Mouse (Mus musculus) layer of hippocampus, adult 8-10 months (tissue): ENCODE measurements around the gene Slc35f3. TPM values are rescaled to one million over a fixed set of nuclear protein-coding genes. Genes with fewer than 3 reads are reported as not detected.
"Not testable (repeated sequence)": the region's sequence is repeated elsewhere in the genome, so short reads cannot be mapped to it uniquely, and the experiment has no call there.

Experiments used
- DNase-seq, 2 experiments: peaks; one replicate each; pipeline ENCODE4 v3.0.0; 2022; ENCODE audit warnings: low spot score in 2 of 2
- total RNA-seq, 4 experiments: library from RNA; stranded (reverse); gene quantifications; 2 replicates each; pipeline ENCODE4 v1.2.4; 2022

Gene Slc35f3
- total RNA-seq, 4 experiments from 2014 or later: 34.9 to 40.8 (median 38.7) TPM

DNA sequence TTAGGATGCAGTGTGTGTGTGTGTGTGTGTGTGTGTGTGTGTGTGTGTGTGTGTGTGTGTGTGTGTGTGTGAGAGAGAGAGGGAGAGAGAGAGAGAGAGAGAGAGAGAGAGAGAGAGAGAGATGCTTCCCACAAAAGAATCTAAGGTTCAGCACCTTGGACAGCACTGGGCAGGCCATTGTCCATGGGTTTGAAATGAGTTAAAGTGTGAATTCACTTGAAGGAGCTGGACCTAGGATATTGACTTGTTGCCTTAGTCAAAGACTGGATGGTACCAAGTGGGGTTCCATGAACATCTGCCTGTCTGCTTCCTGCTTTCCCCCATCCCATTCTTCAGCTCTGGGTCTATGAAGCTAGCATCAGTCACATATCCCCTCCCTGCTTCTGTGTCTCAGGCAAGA lies 106.2 kb downstream of the Slc35f3 start:
- DNase-seq: not testable (repeated sequence)

DNA sequence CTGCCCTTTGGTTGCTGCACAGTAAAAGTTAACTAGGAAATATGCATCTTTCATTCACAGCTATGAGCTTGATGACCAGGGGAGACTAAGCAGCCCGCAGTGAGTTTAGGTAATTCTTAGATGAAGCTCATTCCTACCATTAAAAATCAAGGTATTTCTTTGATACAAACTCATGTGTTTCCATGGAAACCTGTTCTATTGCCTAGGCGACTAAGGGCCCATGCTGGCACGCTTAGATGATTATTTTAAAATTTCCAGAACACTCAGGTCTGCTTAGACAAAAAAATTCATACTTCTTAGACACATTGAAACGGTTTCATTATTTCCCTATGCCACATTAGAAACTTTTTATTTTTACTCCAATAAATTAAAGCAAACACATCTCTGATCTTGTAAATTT lies 106.7 kb downstream of the Slc35f3 start:
- DNase-seq: no peak

DNA sequence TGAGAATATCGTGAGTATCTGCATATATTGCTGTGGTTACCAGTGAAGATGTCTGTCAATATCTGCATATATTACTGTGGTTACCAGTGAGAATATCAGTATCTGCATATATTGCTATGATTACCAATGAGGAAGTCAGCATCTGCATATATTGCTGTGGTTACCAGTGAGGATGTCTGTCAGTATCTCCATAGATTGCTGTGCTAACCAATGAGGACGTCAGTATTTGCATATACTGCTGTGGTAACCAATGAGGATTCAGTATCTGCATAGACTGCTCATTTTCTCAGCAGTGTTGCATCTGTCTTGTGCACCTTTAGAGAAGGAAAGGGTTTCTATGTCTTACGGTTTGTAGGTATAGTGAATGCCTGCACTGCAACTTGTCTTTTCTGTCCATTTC lies 122.5 kb downstream of the Slc35f3 start:
- DNase-seq: no peak

DNA sequence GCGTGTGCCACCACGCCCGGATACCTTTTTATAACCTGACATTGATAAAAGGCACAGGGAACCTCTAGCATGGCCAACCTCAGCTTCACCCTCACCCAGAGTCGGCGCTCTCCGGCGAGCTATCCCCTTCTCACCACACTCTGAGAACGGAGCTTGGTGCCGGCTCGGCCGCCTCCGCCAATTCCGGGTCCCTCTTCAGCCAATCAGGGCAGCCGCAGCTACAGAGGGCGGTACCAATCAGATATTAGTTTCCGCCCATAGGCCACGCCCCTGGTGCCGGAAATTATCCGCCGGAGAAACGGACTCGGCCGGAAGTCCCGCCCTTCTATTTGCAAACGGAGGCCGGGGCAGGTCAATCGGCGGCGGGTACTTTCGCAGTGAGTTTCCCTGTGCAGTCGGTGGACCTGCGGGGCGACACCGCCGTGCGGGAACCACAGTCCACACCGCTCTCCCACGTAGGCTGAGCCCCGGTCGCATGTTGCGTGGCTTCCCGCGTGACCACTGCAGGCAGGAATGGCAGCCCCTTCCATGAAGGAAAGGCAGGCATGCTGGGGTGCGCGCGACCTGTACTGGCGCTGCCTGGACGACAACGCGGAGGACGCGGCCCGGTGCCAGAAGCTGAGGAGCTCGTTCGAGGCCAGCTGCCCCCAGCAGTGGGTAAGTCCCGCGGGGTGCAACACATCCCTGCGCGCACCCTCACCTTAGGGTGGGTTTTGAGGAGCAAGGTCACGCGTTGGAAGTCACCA lies 124.0 kb downstream of the Slc35f3 start, which contains the start of gene Coa6:
Gene Coa6 (plus strand): TSS at position 342 of the 746 bp plus-strand sequence.
- peak; percentile 96 to 98 for DNase-seq

DNA sequence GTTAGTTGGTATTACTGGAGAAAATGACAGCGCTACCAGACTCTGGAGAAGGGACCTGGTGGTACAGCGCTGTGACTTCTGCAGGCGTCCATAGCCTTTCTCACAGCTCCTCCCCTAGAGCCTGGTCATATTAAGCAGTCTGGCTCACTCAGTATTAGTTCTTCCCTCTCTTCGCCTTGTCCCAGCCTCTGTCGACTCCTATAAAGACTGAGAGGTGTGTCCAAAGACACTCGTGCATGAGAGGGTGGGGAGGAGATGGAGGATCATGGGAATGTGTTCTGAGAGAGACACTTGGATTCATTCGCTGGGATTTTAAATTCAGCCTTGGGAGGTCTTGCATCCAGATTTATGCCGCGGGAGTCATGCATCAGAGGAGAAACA lies 124.6 kb downstream of the Slc35f3 start:
- DNase-seq: peak in 1 of 2 experiments; percentile 36

DNA sequence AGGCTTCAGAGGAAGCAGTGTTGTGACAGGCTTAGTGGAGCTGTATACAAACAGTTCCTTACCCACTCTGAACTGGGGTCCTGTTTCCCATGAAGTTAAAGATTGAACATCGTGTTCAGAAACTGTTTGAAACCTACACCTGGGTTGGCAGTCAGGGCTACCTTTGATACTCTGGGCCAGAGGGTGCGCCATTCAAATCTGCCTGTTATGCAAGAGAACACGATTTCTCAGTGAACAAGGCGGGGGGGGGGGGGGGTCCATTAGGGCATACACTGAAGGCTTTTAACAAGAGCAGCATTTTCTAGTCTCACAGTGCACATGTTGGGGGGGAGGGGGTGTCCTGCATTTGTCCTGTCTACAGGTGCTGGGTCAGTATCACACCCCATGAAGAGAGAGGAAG lies 125.8 kb downstream of the Slc35f3 start:
- no peak for DNase-seq

DNA sequence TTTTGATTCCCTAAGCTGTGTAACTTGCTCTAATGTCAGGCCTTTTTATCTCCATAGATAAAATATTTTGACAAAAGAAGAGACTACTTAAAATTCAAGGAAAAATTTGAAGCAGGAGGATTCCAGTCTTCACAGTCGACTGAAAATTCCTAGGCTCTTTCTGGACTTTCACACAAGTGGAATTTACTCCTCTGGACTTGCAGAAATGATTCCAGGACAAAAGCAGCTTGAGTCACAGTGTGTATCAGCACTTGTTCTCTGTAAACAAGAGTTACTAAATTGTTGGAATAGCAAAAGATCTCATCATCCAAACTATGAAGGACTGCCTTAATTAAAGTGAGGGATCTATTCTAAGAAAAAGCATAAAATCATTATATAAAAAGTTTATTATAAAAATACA lies 126.6 kb downstream of the Slc35f3 start:
- no peak for DNase-seq

DNA sequence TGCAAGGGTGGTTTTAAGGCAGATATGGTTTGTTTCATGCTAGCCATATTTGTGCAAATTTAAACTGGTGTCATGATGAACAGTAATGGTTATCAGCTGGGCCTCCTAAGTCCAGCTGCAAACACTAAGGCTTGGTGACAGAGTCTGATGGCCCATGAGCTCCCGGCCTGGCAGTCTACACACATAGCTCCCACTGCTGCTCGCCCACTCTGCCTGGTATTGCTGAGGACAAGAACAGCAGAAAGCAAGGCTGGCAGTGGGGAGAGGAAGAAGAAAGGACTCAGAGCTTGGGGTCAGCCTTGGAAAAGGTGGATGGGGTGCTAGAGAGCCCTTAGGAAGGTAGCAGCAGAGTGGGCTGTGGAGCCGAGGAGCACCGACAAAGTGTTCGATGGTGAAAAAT lies 131.3 kb downstream of the Slc35f3 start:
- no peak for DNase-seq

DNA sequence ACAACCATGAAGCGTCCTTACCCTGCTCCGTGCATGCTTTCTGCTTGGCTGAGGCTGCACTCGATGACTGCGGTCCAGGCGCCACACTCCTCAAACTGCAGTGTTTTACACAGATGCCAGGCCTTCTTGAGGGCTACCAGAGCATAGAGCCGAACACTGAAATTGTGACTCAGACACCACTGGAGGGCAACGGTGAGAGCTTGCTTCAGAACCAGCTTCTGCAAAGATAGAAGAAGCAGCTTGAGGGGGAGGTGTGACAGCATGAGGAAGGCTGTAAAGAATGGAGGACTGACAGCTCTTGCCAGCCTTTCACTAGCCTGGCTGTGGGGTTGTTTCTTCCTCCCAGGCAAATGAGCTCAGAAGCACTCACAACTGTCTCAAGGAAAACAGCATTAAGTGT lies 135.5 kb downstream of the Slc35f3 start:
- DNase-seq: peak in 1 of 2 experiments; percentile 32

DNA sequence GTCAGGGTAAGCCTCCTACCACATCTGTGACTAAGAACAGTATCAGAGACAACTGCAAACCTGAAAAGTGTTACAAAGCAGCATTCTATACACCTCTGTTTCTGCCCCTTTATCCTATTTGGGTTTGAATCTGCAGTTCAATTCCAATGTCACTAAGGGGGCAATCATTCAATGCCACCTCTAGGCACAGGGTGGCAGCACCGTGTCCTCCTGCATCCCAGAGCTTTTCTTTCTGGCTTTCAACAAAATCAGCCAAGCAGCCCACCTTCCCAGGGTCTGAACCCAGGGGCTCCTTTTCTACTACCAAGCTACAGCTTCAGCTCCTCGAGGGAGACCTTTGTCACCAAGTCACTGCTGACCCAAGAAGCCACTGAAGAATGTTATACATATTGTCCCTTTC lies 140.6 kb downstream of the Slc35f3 start:
- DNase-seq: no peak

Other genes starting within 250 kb of the Slc35f3 start
- gene Coa6, start 124.0 kb downstream of the Slc35f3 start, total RNA-seq: 10 to 100 TPM; 19.2 to 23.9 (median 22.2) TPM
- 1 to 10 TPM; 4.5 to 5.5 (median 5.2) TPM for gene Tarbp1, start 176.5 kb downstream of the Slc35f3 start, total RNA-seq